Mouse (Mus musculus) limb, embryonic 13.5 days (tissue): ENCODE data around the gene Gm21488. TPM values are rescaled to one million over a fixed set of nuclear protein-coding genes. Genes with fewer than 3 reads are reported as not detected.
"Not testable (repeated sequence)": the region's sequence is repeated elsewhere in the genome, so short reads cannot be mapped to it uniquely, and the experiment has no call there.

ENCODE experiments used
- ATAC-seq: fragments of 200-750 bp; cut with Nextera tagmentation; 2 replicates; pipeline ENCODE4 v1.8.0; 2017; ENCODE audit warnings: low read depth, moderate number of reproducible peaks, moderate TSS enrichment; ENCODE audit not compliant: low FRiP score
- H3K27ac ChIP-seq: fragments of 300-500 bp; sonication (generic); 2 replicates; pipeline ENCODE4 v1.5.1; 2015; ENCODE audit warnings: inconsistent platforms, mild to moderate bottlenecking, moderate library complexity
- H3K27me3 ChIP-seq: fragments of 300-500 bp; sonication (generic); 2 replicates; pipeline ENCODE4 v1.6.1; 2015; ENCODE audit warnings: mild to moderate bottlenecking, inconsistent platforms
- H3K36me3 ChIP-seq: fragments of 300-500 bp; sonication (generic); 2 replicates; pipeline ENCODE4 v1.6.1; 2015; ENCODE audit warnings: inconsistent platforms, mild to moderate bottlenecking, moderate library complexity
- H3K4me1 ChIP-seq: fragments of 300-500 bp; sonication (generic); 2 replicates; pipeline ENCODE4 v1.6.1; 2015; ENCODE audit warnings: inconsistent platforms
- H3K4me2 ChIP-seq: fragments of 300-500 bp; sonication (generic); replicated peaks from 2 replicates; pipeline ENCODE4 v1.6.1; 2015; ENCODE audit warnings: inconsistent platforms, mild to moderate bottlenecking, moderate library complexity
- H3K4me3 ChIP-seq: fragments of 300-500 bp; sonication (generic); 2 replicates; pipeline ENCODE4 v1.5.1; 2015; ENCODE audit warnings: moderate library complexity, mild to moderate bottlenecking, inconsistent platforms
- H3K9ac ChIP-seq: fragments of 300-500 bp; sonication (generic); 2 replicates; pipeline ENCODE4 v1.6.1; 2015; ENCODE audit warnings: mild to moderate bottlenecking, inconsistent platforms
- H3K9me3 ChIP-seq: fragments of 300-500 bp; sonication (generic); 2 replicates; pipeline ENCODE4 v1.6.1; 2016; ENCODE audit warnings: inconsistent platforms
- WGBS: fragments of 180-500 bp; shearing (Covaris S2); methylation state at CpG from one replicate; pipeline ENCODE4 v1.1.7; 2015; 5-methylcytosine and 5-hydroxymethylcytosine counted together
- polyA plus RNA-seq: library from polyadenylated mRNA; unstranded; fragments of >200 nt; fragmentation: Nextera tagmentation; extraction: Ambion mirVana; gene quantifications from 2 replicates; pipeline ENCODE4 v1.2.1, GENCODE M21; 2015

Gene Gm21488
- not detected in 2 replicates for polyA plus RNA-seq

DNA sequence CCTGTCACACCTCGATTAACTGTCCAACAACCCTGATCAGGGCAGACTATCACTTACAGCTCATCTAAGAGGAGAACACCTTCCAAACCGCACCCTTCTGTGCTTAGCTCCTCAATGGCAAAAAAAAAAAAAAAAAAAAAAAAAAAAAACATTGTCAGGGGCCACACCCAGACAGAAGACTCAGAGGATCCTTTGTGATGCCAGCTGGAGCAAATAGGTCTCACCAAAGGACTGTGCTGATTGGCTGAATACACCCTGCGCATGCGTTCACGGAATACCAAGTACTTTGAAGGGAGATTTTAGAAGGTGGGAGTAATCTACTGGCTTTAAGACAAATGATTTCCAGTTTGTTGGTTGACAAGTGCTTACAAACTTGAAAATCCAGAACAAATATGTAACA, at the start of gene Gm21488:
TSS of gene Gm21488 (minus strand) at position 101 of the 400 bp plus-strand sequence.
- no CpG with 5 or more reads among the region's 5 CpGs for WGBS
- not testable (repeated sequence) for H3K4me1 ChIP-seq, H3K4me2 ChIP-seq, H3K27ac ChIP-seq, H3K4me3 ChIP-seq, H3K27me3 ChIP-seq, ATAC-seq, H3K9me3 ChIP-seq, H3K36me3 ChIP-seq, H3K9ac ChIP-seq
